Mouse (Mus musculus) granulocyte monocyte progenitor cell, adult 5-6 weeks (primary cell): Measurements from ENCODE around the gene Rcn3. TPM values are rescaled to one million over a fixed set of nuclear protein-coding genes. Genes with fewer than 3 reads are reported as not detected.
"Not testable (repeated sequence)": the region's sequence is repeated elsewhere in the genome, so short reads cannot be mapped to it uniquely, and the experiment has no call there.

ENCODE experiments used
- ATAC-seq: replicated peaks from 2 replicates; pipeline ENCODE4 v1.8.0; 2016; ENCODE audit warnings: mild to moderate bottlenecking, moderate TSS enrichment, inconsistent platforms; ENCODE audit not compliant: poor library complexity, severe bottlenecking
- total RNA-seq, 2 experiments: library from RNA; stranded (forward) in 1 of 2; stranded (reverse) in 1 of 2; fragments of 200-712, 200-1000 nt in 1 of 2; fragments of >200 nt in 1 of 2; fragmentation: Nextera tagmentation in 1 of 2; gene quantifications; 2 replicates each; pipeline ENCODE4 v1.2.3; 2014 to 2017

Rcn3 gene
- total RNA-seq, 2 experiments from 2014 or later = 7.0 to 11.6 TPM

GRCm38 (mm10) chr7:45102441-45102840, 10.4 kb upstream of the Rcn3 start:
- no peak for ATAC-seq

- no peak for ATAC-seq
Observed at GRCm38 (mm10) chr7:45100046-45100445, 8.0 kb upstream of the Rcn3 start.

- ATAC-seq = no peak
Observed at GRCm38 (mm10) chr7:45098541-45099240, 6.7 kb upstream of the Rcn3 start.

GRCm38 (mm10) chr7:45097479-45097878, 5.5 kb upstream of the Rcn3 start:
- ATAC-seq = no peak

- not testable (repeated sequence) for ATAC-seq
Observed at GRCm38 (mm10) chr7:45095965-45096364, 3.9 kb upstream of the Rcn3 start.

- peak; percentile 12 for ATAC-seq
Observed at GRCm38 (mm10) chr7:45095367-45095766, 3.3 kb upstream of the Rcn3 start.

- no peak for ATAC-seq
Observed at GRCm38 (mm10) chr7:45094121-45094520, 2.1 kb upstream of the Rcn3 start.

GRCm38 (mm10) chr7:45093516-45093905, 1.5 kb upstream of the Rcn3 start:
- no peak for ATAC-seq

- ATAC-seq = no peak
Observed at GRCm38 (mm10) chr7:45092828-45093515, 951 bp upstream of the Rcn3 start.

- ATAC-seq = peak; percentile 77
Observed at GRCm38 (mm10) chr7:45091001-45091990, 725 bp downstream of the Rcn3 start.

- ATAC-seq = peak; percentile 53
Observed at GRCm38 (mm10) chr7:45090251-45090977, 1.6 kb downstream of the Rcn3 start.

- ATAC-seq = no peak
Observed at GRCm38 (mm10) chr7:45088597-45088996, 3.4 kb downstream of the Rcn3 start.

GRCm38 (mm10) chr7:45086084-45086483, 5.9 kb downstream of the Rcn3 start:
- ATAC-seq = no peak

- no peak for ATAC-seq
Observed at GRCm38 (mm10) chr7:45083300-45083890, 8.6 kb downstream of the Rcn3 start.

GRCm38 (mm10) chr7:45082401-45083299, 9.4 kb downstream of the Rcn3 start:
- ATAC-seq = peak; percentile 77

- ATAC-seq = no peak
Observed at GRCm38 (mm10) chr7:45081016-45081415, 11.0 kb downstream of the Rcn3 start.

GRCm38 (mm10) chr7:45079856-45080255, 12.2 kb downstream of the Rcn3 start:
- ATAC-seq = peak; percentile 36

- no peak for ATAC-seq
Observed at GRCm38 (mm10) chr7:45078513-45078912, 13.5 kb downstream of the Rcn3 start.

- ATAC-seq = no peak
Observed at GRCm38 (mm10) chr7:45077829-45078228, 14.2 kb downstream of the Rcn3 start.
